Mouse (Mus musculus): ENCODE results near the gene Sesn1. TPM values are rescaled to one million over a fixed set of nuclear protein-coding genes. Genes with fewer than 3 reads are reported as not detected.

The Sesn1 gene
- polyA plus RNA-seq, 1 experiment from 2014 or later, result 36.7 TPM

- WGBS, result 68% methylated on average over 6 of the region's 6 CpGs
- Histone ChIP-seq H3K27me3 (no peaks in the 10 kb centered on the region), H3K27ac (no peak overlapping the region), H3K4me2 (no peak overlapping the region), H3K4me3 (no peak overlapping the region), H3K36me3 (no peaks in the 10 kb centered on the region), H3K9ac (no peak overlapping the region), H3K4me1 (replicated peaks) (peaks cover 22% of the 10 kb centered on the region), H3K9me3 (replicated peaks) (no peaks in the 10 kb centered on the region)
- ATAC-seq (replicated peaks; ENCODE audit: insufficient number of reproducible peaks, insufficient read depth, low FRiP score, low read depth), result no peak
Measured at GRCm38 (mm10) chr10:41832191-41832590, 22.5 kb downstream of the Sesn1 start.

- no peak for ATAC-seq (replicated peaks; ENCODE audit: insufficient number of reproducible peaks, insufficient read depth, low FRiP score, low read depth)
- H3K27me3 ChIP-seq, result no peaks in the 10 kb centered on the region
- H3K4me3 ChIP-seq, result no peak overlapping the region
- no peak overlapping the region for H3K4me2 ChIP-seq
- no peak overlapping the region for H3K27ac ChIP-seq
- WGBS, result 83% methylated on average over 2 of the region's 2 CpGs
- peaks cover 10% of the 10 kb centered on the region for H3K4me1 ChIP-seq (replicated peaks)
- H3K9me3 ChIP-seq (replicated peaks), result no peaks in the 10 kb centered on the region
- no peak overlapping the region for H3K9ac ChIP-seq
- no peaks in the 10 kb centered on the region for H3K36me3 ChIP-seq
Measured at GRCm38 (mm10) chr10:41834131-41834530, 24.4 kb downstream of the Sesn1 start.

GRCm38 (mm10) chr10:41838911-41839310, 29.2 kb downstream of the Sesn1 start:
- no peaks in the 10 kb centered on the region for H3K27me3 ChIP-seq
- H3K27ac ChIP-seq, result no peak overlapping the region
- no peaks in the 10 kb centered on the region for H3K4me1 ChIP-seq (replicated peaks)
- WGBS, result 78% methylated on average over 4 of the region's 4 CpGs
- H3K36me3 ChIP-seq, result no peaks in the 10 kb centered on the region
- H3K9ac ChIP-seq, result no peak overlapping the region
- ATAC-seq (replicated peaks; ENCODE audit: insufficient number of reproducible peaks, insufficient read depth, low FRiP score, low read depth), result no peak
- no peaks in the 10 kb centered on the region for H3K9me3 ChIP-seq (replicated peaks)
- H3K4me3 ChIP-seq, result no peak overlapping the region
- H3K4me2 ChIP-seq, result no peak overlapping the region

GRCm38 (mm10) chr10:41847737-41848136, 38.0 kb downstream of the Sesn1 start:
- H3K4me1 ChIP-seq (replicated peaks), result peaks cover 12% of the 10 kb centered on the region
- no peak overlapping the region for H3K4me3 ChIP-seq
- 86% methylated on average over 8 of the region's 8 CpGs for WGBS
- ATAC-seq (replicated peaks; ENCODE audit: insufficient number of reproducible peaks, insufficient read depth, low FRiP score, low read depth), result no peak
- no peak overlapping the region for H3K4me2 ChIP-seq
- H3K27me3 ChIP-seq, result no peaks in the 10 kb centered on the region
- H3K9me3 ChIP-seq (replicated peaks), result no peaks in the 10 kb centered on the region
- no peak overlapping the region for H3K9ac ChIP-seq
- no peak overlapping the region for H3K27ac ChIP-seq
- H3K36me3 ChIP-seq, result no peaks in the 10 kb centered on the region

- Histone ChIP-seq H3K9me3 (replicated peaks) (no peaks in the 10 kb centered on the region), H3K9ac (no peak overlapping the region), H3K4me2 (no peak overlapping the region), H3K27me3 (no peaks in the 10 kb centered on the region), H3K36me3 (no peaks in the 10 kb centered on the region), H3K4me3 (no peak overlapping the region), H3K27ac (no peak overlapping the region), H3K4me1 (replicated peaks) (peaks cover 12% of the 10 kb centered on the region)
- WGBS, result 39% methylated on average over 2 of the region's 2 CpGs
- no peak for ATAC-seq (replicated peaks; ENCODE audit: insufficient number of reproducible peaks, insufficient read depth, low FRiP score, low read depth)
Measured at GRCm38 (mm10) chr10:41848721-41849120, 39.0 kb downstream of the Sesn1 start.

- Histone ChIP-seq H3K27ac (no peak overlapping the region), H3K9me3 (replicated peaks) (no peaks in the 10 kb centered on the region), H3K36me3 (no peaks in the 10 kb centered on the region), H3K4me3 (no peak overlapping the region), H3K4me2 (no peak overlapping the region), H3K4me1 (replicated peaks) (no peaks in the 10 kb centered on the region), H3K9ac (no peak overlapping the region), H3K27me3 (no peaks in the 10 kb centered on the region)
- ATAC-seq (replicated peaks; ENCODE audit: insufficient number of reproducible peaks, insufficient read depth, low FRiP score, low read depth), result no peak
Measured at GRCm38 (mm10) chr10:41859820-41860219, 50.1 kb downstream of the Sesn1 start.

- H3K9ac ChIP-seq, result no peak overlapping the region
- no peak overlapping the region for H3K27ac ChIP-seq
- H3K27me3 ChIP-seq, result no peaks in the 10 kb centered on the region
- H3K4me3 ChIP-seq, result no peak overlapping the region
- H3K4me2 ChIP-seq, result no peak overlapping the region
- no peaks in the 10 kb centered on the region for H3K4me1 ChIP-seq (replicated peaks)
- ATAC-seq (replicated peaks; ENCODE audit: insufficient number of reproducible peaks, insufficient read depth, low FRiP score, low read depth), result no peak
- WGBS, result 78% methylated on average over 2 of the region's 2 CpGs
- H3K36me3 ChIP-seq, result no peaks in the 10 kb centered on the region
- H3K9me3 ChIP-seq (replicated peaks), result no peaks in the 10 kb centered on the region
Measured at GRCm38 (mm10) chr10:41860275-41860688, 50.5 kb downstream of the Sesn1 start.

GRCm38 (mm10) chr10:41863053-41863452, 53.3 kb downstream of the Sesn1 start:
- 64% methylated on average over 2 of the region's 2 CpGs for WGBS
- ATAC-seq (replicated peaks; ENCODE audit: insufficient number of reproducible peaks, insufficient read depth, low FRiP score, low read depth), result no peak
- Histone ChIP-seq H3K27ac (no peak overlapping the region), H3K36me3 (no peaks in the 10 kb centered on the region), H3K27me3 (no peaks in the 10 kb centered on the region), H3K4me3 (no peak overlapping the region), H3K4me2 (no peak overlapping the region), H3K9me3 (replicated peaks) (no peaks in the 10 kb centered on the region), H3K4me1 (replicated peaks) (peaks cover 16% of the 10 kb centered on the region), H3K9ac (no peak overlapping the region)

- no peak overlapping the region for H3K4me2 ChIP-seq
- no peaks in the 10 kb centered on the region for H3K36me3 ChIP-seq
- H3K9ac ChIP-seq, result no peak overlapping the region
- H3K9me3 ChIP-seq (replicated peaks), result no peaks in the 10 kb centered on the region
- WGBS, result 46% methylated on average over 3 of the region's 3 CpGs
- H3K4me1 ChIP-seq (replicated peaks), result peaks cover 18% of the 10 kb centered on the region
- H3K4me3 ChIP-seq, result no peak overlapping the region
- peak; percentile 82 for ATAC-seq (replicated peaks; ENCODE audit: insufficient number of reproducible peaks, insufficient read depth, low FRiP score, low read depth)
- peak overlapping the region; percentile 62 for H3K27ac ChIP-seq
- no peaks in the 10 kb centered on the region for H3K27me3 ChIP-seq
Measured at GRCm38 (mm10) chr10:41866069-41866837, 56.5 kb downstream of the Sesn1 start.

- Histone ChIP-seq H3K4me2 (no peak overlapping the region), H3K9ac (no peak overlapping the region), H3K9me3 (replicated peaks) (no peaks in the 10 kb centered on the region), H3K27me3 (no peaks in the 10 kb centered on the region), H3K4me1 (replicated peaks) (peaks cover 18% of the 10 kb centered on the region), H3K27ac (peak overlapping the region; percentile 61), H3K4me3 (no peak overlapping the region), H3K36me3 (no peaks in the 10 kb centered on the region)
- no peak for ATAC-seq (replicated peaks; ENCODE audit: insufficient number of reproducible peaks, insufficient read depth, low FRiP score, low read depth)
Measured at GRCm38 (mm10) chr10:41866838-41867154, 57.1 kb downstream of the Sesn1 start.

- H3K4me3 ChIP-seq, result no peak overlapping the region
- peaks cover 18% of the 10 kb centered on the region for H3K4me1 ChIP-seq (replicated peaks)
- WGBS, result 75% methylated on average over 5 of the region's 5 CpGs
- H3K27ac ChIP-seq, result no peak overlapping the region
- no peak overlapping the region for H3K4me2 ChIP-seq
- no peak for ATAC-seq (replicated peaks; ENCODE audit: insufficient number of reproducible peaks, insufficient read depth, low FRiP score, low read depth)
- no peak overlapping the region for H3K9ac ChIP-seq
- no peaks in the 10 kb centered on the region for H3K27me3 ChIP-seq
- H3K9me3 ChIP-seq (replicated peaks), result no peaks in the 10 kb centered on the region
- H3K36me3 ChIP-seq, result no peaks in the 10 kb centered on the region
Measured at GRCm38 (mm10) chr10:41867956-41868355, 58.2 kb downstream of the Sesn1 start.

GRCm38 (mm10) chr10:41870101-41870500, 60.4 kb downstream of the Sesn1 start:
- Histone ChIP-seq H3K36me3 (no peaks in the 10 kb centered on the region), H3K9ac (no peak overlapping the region), H3K27ac (no peak overlapping the region), H3K27me3 (no peaks in the 10 kb centered on the region), H3K4me3 (no peak overlapping the region), H3K4me1 (replicated peaks) (peaks cover 18% of the 10 kb centered on the region), H3K4me2 (no peak overlapping the region), H3K9me3 (replicated peaks) (no peaks in the 10 kb centered on the region)
- WGBS, result 53% methylated on average over 2 of the region's 2 CpGs
- ATAC-seq (replicated peaks; ENCODE audit: insufficient number of reproducible peaks, insufficient read depth, low FRiP score, low read depth), result no peak
